Mouse (Mus musculus) small intestine, adult 2 months (tissue): ENCODE data around the gene Extl1.

Source experiments
- CTCF ChIP-seq: fragments of 200-500 bp; IDR thresholded peaks from 2 replicates; pipeline ENCODE4 v1.5.1; 2012; ENCODE audit warnings: low read depth, mild to moderate bottlenecking, control low read depth, inconsistent platforms, low read length, moderate library complexity, mixed read lengths; ENCODE audit not compliant: insufficient replicate concordance, insufficient read length; ENCODE audit errors: extremely low read depth
- POLR2A ChIP-seq: fragments of 200-500 bp; IDR thresholded peaks from 2 replicates; pipeline ENCODE4 v1.6.1; 2012; ENCODE audit warnings: low read depth, mild to moderate bottlenecking, control low read depth, inconsistent platforms, low read length, moderate library complexity

GRCm38 (mm10) chr4:134392595-134392994 lies 8.9 kb upstream of the Extl1 start:
- no peak for TF ChIP-seq CTCF
- no peak for TF ChIP-seq POLR2A
